Mouse (Mus musculus) lung, embryonic 16.5 days (tissue): Measurements from ENCODE around the gene F2rl3. TPM values are rescaled to one million over a fixed set of nuclear protein-coding genes. Genes with fewer than 3 reads are reported as not detected.

Source experiments
- ATAC-seq: fragments of 200-750 bp; cut with Nextera tagmentation; 2 replicates; pipeline ENCODE4 v1.8.0; 2017; ENCODE audit warnings: low read depth, mild to moderate bottlenecking, moderate library complexity
- H3K27ac ChIP-seq: fragments of 300-500 bp; sonication (generic); 2 replicates; pipeline ENCODE4 v1.5.1; 2014; ENCODE audit warnings: mild to moderate bottlenecking, control low read depth, low read length
- H3K27me3 ChIP-seq: fragments of 300-500 bp; sonication (generic); 2 replicates; pipeline ENCODE4 v1.6.1; 2014; ENCODE audit warnings: low read depth, low read length, mixed read lengths; ENCODE audit not compliant: control insufficient read depth, insufficient read depth
- H3K36me3 ChIP-seq: fragments of 300-500 bp; sonication (generic); 2 replicates; pipeline ENCODE4 v1.6.1; 2014; ENCODE audit warnings: low read length; ENCODE audit not compliant: control insufficient read depth, insufficient read depth
- H3K4me1 ChIP-seq: fragments of 300-500 bp; sonication (generic); replicated peaks from 2 replicates; pipeline ENCODE4 v1.6.1; 2014; ENCODE audit warnings: low read length, mixed read lengths; ENCODE audit not compliant: control insufficient read depth, insufficient read depth
- H3K4me2 ChIP-seq: fragments of 300-500 bp; sonication (generic); 2 replicates; pipeline ENCODE4 v1.6.1; 2014; ENCODE audit warnings: low read depth, low read length, control low read depth
- H3K4me3 ChIP-seq: fragments of 300-500 bp; sonication (generic); 2 replicates; pipeline ENCODE4 v1.5.1; 2014; ENCODE audit warnings: mild to moderate bottlenecking, low read length, control low read depth
- H3K9ac ChIP-seq: fragments of 300-500 bp; sonication (generic); 2 replicates; pipeline ENCODE4 v1.6.1; 2014; ENCODE audit warnings: low read length, control low read depth
- H3K9me3 ChIP-seq: fragments of 300-500 bp; sonication (generic); 2 replicates; pipeline ENCODE4 v1.6.1; 2016; ENCODE audit warnings: low read length; ENCODE audit not compliant: control insufficient read depth
- WGBS: fragments of 180-500 bp; shearing (Covaris S2); extraction: QIAGEN DNeasy Blood & Tissue Kit; methylation state at CpG from one replicate; pipeline ENCODE4 v1.1.7; 2014; 5-methylcytosine and 5-hydroxymethylcytosine counted together
- polyA plus RNA-seq: library from polyadenylated mRNA; unstranded; fragments of >200 nt; fragmentation: Nextera tagmentation; extraction: Ambion mirVana; gene quantifications from 2 replicates; pipeline ENCODE4 v1.2.1, GENCODE M21; 2015

F2rl3 gene
- polyA plus RNA-seq, 1 experiment from 2014 or later, result 3.0 TPM

- Histone ChIP-seq H3K9ac (no peak overlapping the region), H3K36me3 (peaks cover 29% of the 10 kb centered on the region), H3K4me1 (peaks cover 3% of the 10 kb centered on the region; the same call in 1 of the 2 replicates), H3K4me3 (no peak overlapping the region), H3K27ac (no peak overlapping the region), H3K27me3 (no peaks in the 10 kb centered on the region), H3K9me3 (no peaks in the 10 kb centered on the region), H3K4me2 (no peak overlapping the region)
- no peak for ATAC-seq
- 87% methylated on average over 15 of the region's 15 CpGs for WGBS
Measured at GRCm38 (mm10) chr8:72757426-72758195, 4.1 kb upstream of the F2rl3 start.

DNA sequence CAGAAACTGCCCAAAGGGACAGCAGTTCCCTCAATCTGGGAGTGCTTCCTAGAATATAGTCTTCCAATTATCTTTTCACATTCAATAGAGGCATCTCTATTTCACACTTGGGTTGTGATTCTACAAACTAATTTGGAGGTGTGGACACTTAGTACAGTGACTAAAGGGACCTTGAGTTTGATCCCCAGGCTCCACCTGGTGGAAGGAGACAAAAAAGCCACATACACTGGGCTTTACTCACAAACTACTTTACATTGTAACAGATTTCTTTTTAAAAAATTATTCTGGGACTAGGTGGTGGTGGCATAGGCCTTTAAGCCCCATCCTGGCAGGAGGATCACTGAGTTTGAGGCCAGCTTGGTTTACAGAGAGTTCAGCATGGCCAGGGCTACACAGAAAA lies 3.4 kb upstream of the F2rl3 start:
- Histone ChIP-seq H3K4me3 (no peak overlapping the region), H3K27ac (no peak overlapping the region), H3K4me2 (no peak overlapping the region), H3K9me3 (no peaks in the 10 kb centered on the region), H3K36me3 (peaks cover 26% of the 10 kb centered on the region), H3K27me3 (no peaks in the 10 kb centered on the region), H3K9ac (no peak overlapping the region), H3K4me1 (peaks cover 3% of the 10 kb centered on the region; the same call in 1 of the 2 replicates)
- no peak for ATAC-seq

GRCm38 (mm10) chr8:72760216-72760615 lies 1.5 kb upstream of the F2rl3 start:
- 86% methylated on average over 3 of the region's 3 CpGs for WGBS
- peaks cover 3% of the 10 kb centered on the region; the same call in 1 of the 2 replicates for H3K4me1 ChIP-seq
- no peak for ATAC-seq

DNA sequence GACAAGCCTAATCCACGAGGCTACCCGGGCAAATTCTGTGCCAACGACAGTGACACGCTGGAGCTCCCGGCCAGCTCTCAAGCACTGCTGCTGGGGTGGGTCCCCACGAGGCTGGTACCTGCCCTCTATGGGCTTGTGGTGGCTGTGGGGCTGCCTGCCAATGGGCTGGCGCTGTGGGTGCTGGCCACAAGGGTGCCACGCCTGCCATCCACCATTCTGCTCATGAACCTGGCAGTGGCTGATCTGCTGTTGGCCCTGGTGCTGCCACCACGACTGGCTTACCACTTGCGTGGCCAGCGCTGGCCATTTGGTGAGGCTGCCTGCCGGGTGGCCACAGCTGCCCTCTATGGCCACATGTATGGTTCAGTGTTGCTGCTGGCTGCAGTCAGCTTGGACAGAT lies 626 bp downstream of the F2rl3 start:
- no peak for ATAC-seq
- Histone ChIP-seq H3K4me2 (peak overlapping the region; percentile 21; the same call in 1 of the 2 replicates), H3K27ac (no peak overlapping the region), H3K9me3 (no peaks in the 10 kb centered on the region), H3K4me1 (peaks cover 3% of the 10 kb centered on the region; the same call in 1 of the 2 replicates), H3K36me3 (peaks cover 12% of the 10 kb centered on the region), H3K9ac (no peak overlapping the region), H3K27me3 (no peaks in the 10 kb centered on the region), H3K4me3 (peak overlapping the region; percentile 6; the same call in 1 of the 2 replicates)
- 77% methylated on average over 12 of the region's 12 CpGs for WGBS

More at GRCm38 (mm10) chr8:72760216-72760615, 1.5 kb upstream of the F2rl3 start:
- Histone ChIP-seq H3K9ac (no peak overlapping the region), H3K4me2 (no peak overlapping the region), H3K27me3 (no peaks in the 10 kb centered on the region), H3K36me3 (peaks cover 26% of the 10 kb centered on the region), H3K27ac (no peak overlapping the region), H3K9me3 (no peaks in the 10 kb centered on the region), H3K4me3 (no peak overlapping the region)

GRCm38 (mm10) chr8:72765696-72766095 lies 4.0 kb downstream of the F2rl3 start:
- H3K27ac ChIP-seq, result no peak overlapping the region
- H3K4me1 ChIP-seq, result peaks cover 3% of the 10 kb centered on the region; the same call in 1 of the 2 replicates
- no peak overlapping the region for H3K9ac ChIP-seq
- no peak overlapping the region for H3K4me2 ChIP-seq
- H3K36me3 ChIP-seq, result no peaks in the 10 kb centered on the region
- ATAC-seq, result no peak
- H3K9me3 ChIP-seq, result no peaks in the 10 kb centered on the region
- no peaks in the 10 kb centered on the region for H3K27me3 ChIP-seq
- 75% methylated on average over 4 of the region's 4 CpGs for WGBS
- no peak overlapping the region for H3K4me3 ChIP-seq

DNA sequence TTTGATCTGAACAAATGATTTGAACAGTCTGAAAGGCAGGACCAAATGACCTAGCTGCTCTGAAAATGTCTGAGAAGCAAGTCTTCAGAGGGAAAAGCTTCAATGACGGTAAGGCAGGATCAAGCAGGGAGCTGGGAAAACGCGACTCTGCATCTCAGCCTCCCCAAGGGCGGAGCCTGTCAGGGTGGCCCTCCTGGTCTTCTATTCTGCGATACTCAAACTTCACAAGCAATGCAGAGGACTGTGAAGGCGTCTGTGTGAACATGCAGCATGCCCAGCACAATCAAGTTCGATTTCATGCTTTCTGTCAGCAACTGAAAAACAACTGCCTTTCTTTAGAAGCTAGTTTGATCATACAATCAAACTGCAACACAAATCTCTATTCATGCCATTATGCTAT lies 5.1 kb downstream of the F2rl3 start:
- H3K27me3 ChIP-seq, result no peaks in the 10 kb centered on the region
- no peak overlapping the region for H3K4me2 ChIP-seq
- no peaks in the 10 kb centered on the region for H3K4me1 ChIP-seq
- no peak for ATAC-seq
- H3K4me3 ChIP-seq, result no peak overlapping the region
- 32% methylated on average over 7 of the region's 7 CpGs for WGBS
- H3K27ac ChIP-seq, result no peak overlapping the region
- no peaks in the 10 kb centered on the region for H3K9me3 ChIP-seq
- H3K36me3 ChIP-seq, result no peaks in the 10 kb centered on the region
- H3K9ac ChIP-seq, result no peak overlapping the region

DNA sequence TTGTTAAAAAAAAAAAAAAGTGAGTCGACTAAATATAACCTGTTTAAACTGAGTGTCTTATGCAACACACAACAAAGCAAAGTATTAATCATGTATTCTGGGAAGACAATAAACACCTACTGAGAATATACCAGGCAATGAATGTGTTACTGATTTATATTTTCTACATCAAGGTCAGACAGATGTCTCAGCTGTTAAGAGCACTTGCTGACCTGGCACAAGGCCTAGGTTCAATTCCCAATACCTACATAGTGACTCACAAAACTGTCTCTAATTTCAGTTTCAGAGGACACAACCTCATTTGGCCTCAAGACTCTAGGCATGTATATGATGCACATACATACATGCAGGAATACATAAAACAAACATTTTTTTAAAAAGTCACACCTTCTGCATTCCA lies 16.1 kb downstream of the F2rl3 start:
- no peak overlapping the region for H3K4me3 ChIP-seq
- no peak overlapping the region for H3K27ac ChIP-seq
- H3K9me3 ChIP-seq, result no peaks in the 10 kb centered on the region
- no peaks in the 10 kb centered on the region for H3K27me3 ChIP-seq
- ATAC-seq, result no peak
- no peak overlapping the region for H3K9ac ChIP-seq
- 83% methylated on average over 1 of the region's 1 CpGs for WGBS
- no peaks in the 10 kb centered on the region for H3K4me1 ChIP-seq
- H3K4me2 ChIP-seq, result no peak overlapping the region
- H3K36me3 ChIP-seq, result no peaks in the 10 kb centered on the region

GRCm38 (mm10) chr8:72780644-72781043 lies 19.0 kb downstream of the F2rl3 start:
- no peaks in the 10 kb centered on the region for H3K36me3 ChIP-seq
- H3K4me3 ChIP-seq, result no peak overlapping the region
- no peak overlapping the region for H3K27ac ChIP-seq
- WGBS, result 91% methylated on average over 4 of the region's 4 CpGs
- no peak overlapping the region for H3K9ac ChIP-seq
- H3K4me2 ChIP-seq, result no peak overlapping the region
- no peaks in the 10 kb centered on the region for H3K4me1 ChIP-seq
- no peaks in the 10 kb centered on the region for H3K9me3 ChIP-seq
- no peak for ATAC-seq
- no peaks in the 10 kb centered on the region for H3K27me3 ChIP-seq

DNA sequence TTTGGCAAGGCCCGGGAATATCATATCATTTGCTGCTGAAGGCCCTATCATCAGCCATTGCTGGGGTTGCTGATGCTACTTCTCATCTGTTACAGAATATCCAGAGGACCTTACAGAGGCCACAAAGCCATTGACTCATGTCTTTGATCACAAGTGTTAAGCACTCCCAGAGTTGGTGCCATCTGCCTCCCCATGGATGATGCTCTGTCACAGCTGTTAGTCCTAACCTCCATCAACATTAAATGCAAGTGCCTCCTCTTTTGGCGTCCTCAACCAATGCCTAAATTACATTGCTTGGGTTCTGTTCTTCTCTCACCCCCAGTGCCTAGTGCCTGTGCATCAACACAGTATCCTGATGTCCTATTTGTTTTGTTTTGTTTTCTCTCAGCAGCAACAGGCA lies 39.9 kb downstream of the F2rl3 start:
- H3K9ac ChIP-seq, result no peak overlapping the region
- H3K4me1 ChIP-seq, result no peaks in the 10 kb centered on the region
- ATAC-seq, result no peak
- H3K4me3 ChIP-seq, result no peak overlapping the region
- H3K4me2 ChIP-seq, result no peak overlapping the region
- no peaks in the 10 kb centered on the region for H3K27me3 ChIP-seq
- WGBS, result 81% methylated on average over 2 of the region's 2 CpGs
- H3K9me3 ChIP-seq, result no peaks in the 10 kb centered on the region
- H3K27ac ChIP-seq, result no peak overlapping the region
- H3K36me3 ChIP-seq, result no peaks in the 10 kb centered on the region
